Mouse (Mus musculus) megakaryocyte, embryonic 14.5 days (primary cell): ENCODE measurements around the gene Gm20388.

Experiments used
- FLI1 ChIP-seq: IDR thresholded peaks from 2 replicates; pipeline ENCODE4 v1.6.1; 2012; ENCODE audit warnings: low read length, inconsistent platforms, mixed read lengths
- GATA1 ChIP-seq: IDR thresholded peaks from 3 replicates; pipeline ENCODE4 v1.6.1; 2012; ENCODE audit warnings: mixed read lengths, low read length, inconsistent platforms, borderline replicate concordance

DNA sequence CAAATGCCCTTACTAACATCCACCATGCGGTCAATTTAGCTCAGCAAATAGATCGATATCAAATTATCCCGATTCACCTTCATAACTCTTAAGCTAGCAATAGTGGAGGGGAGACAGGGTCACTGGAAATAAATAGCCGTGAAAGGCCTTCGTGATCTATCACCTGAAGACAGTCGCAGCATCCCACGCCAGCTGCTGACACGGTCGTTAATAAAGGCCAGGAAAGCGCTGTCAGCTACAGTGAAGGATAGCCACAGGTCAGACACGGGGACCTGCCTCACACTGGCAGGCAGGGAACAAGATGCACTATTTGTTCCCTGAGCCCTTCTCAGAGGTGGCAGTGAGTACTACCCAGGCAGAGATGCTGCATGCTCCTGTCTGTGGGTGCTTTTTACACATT lies 2909.1 kb downstream of the Gm20388 start:
- TF ChIP-seq GATA1: no peak
- no peak for TF ChIP-seq FLI1
